Mouse (Mus musculus) thymus, postnatal 36 days (tissue): ENCODE measurements around the gene Eif4h.

Experiments
- DNase-seq, 2 experiments: peaks; one replicate each; pipeline ENCODE4 v3.0.0; 2022; ENCODE audit warnings: mixed read lengths in 2 of 2

Gene Eif4h

GRCm38 (mm10) chr5:134647394-134647793, 8.1 kb upstream of the Eif4h start:
- DNase-seq = no peak

GRCm38 (mm10) chr5:134646461-134646860, 7.2 kb upstream of the Eif4h start:
- no peak for DNase-seq

GRCm38 (mm10) chr5:134644643-134645118, 5.4 kb upstream of the Eif4h start:
- DNase-seq = no peak

GRCm38 (mm10) chr5:134644121-134644520, 4.8 kb upstream of the Eif4h start:
- no peak for DNase-seq

GRCm38 (mm10) chr5:134640371-134640770, 1.1 kb upstream of the Eif4h start:
- DNase-seq = no peak

- no peak for DNase-seq
Measured at GRCm38 (mm10) chr5:134638461-134639268, 625 bp downstream of the Eif4h start.

GRCm38 (mm10) chr5:134637820-134638367, 1.4 kb downstream of the Eif4h start:
- no peak for DNase-seq

- no peak for DNase-seq
Measured at GRCm38 (mm10) chr5:134632841-134633240, 6.4 kb downstream of the Eif4h start.

GRCm38 (mm10) chr5:134630835-134631234, 8.5 kb downstream of the Eif4h start:
- DNase-seq = no peak

- DNase-seq = no peak
Measured at GRCm38 (mm10) chr5:134629508-134629907, 9.8 kb downstream of the Eif4h start.

GRCm38 (mm10) chr5:134622069-134622468, 17.2 kb downstream of the Eif4h start:
- DNase-seq = no peak

GRCm38 (mm10) chr5:134621099-134621640, 18.1 kb downstream of the Eif4h start:
- no peak for DNase-seq

- DNase-seq = no peak
Measured at GRCm38 (mm10) chr5:134620457-134620856, 18.8 kb downstream of the Eif4h start.

- DNase-seq = peak; percentile 65 to 66
Measured at GRCm38 (mm10) chr5:134617071-134617470, 22.2 kb downstream of the Eif4h start.

- no peak for DNase-seq
Measured at GRCm38 (mm10) chr5:134615780-134616179, 23.5 kb downstream of the Eif4h start.

GRCm38 (mm10) chr5:134615380-134615779, 23.9 kb downstream of the Eif4h start:
- no peak for DNase-seq

- DNase-seq = no peak
Measured at GRCm38 (mm10) chr5:134614802-134615201, 24.5 kb downstream of the Eif4h start, which contains the start of gene Lat2. TSS of gene Lat2 (minus strand) at chr5:134615025.

GRCm38 (mm10) chr5:134614296-134614695, 25.0 kb downstream of the Eif4h start:
- no peak for DNase-seq

GRCm38 (mm10) chr5:134613727-134614126, 25.6 kb downstream of the Eif4h start:
- no peak for DNase-seq

GRCm38 (mm10) chr5:134611810-134612521, 27.3 kb downstream of the Eif4h start:
- DNase-seq = no peak

GRCm38 (mm10) chr5:134609916-134610643, 29.2 kb downstream of the Eif4h start:
- no peak for DNase-seq

GRCm38 (mm10) chr5:134607121-134607520, 32.2 kb downstream of the Eif4h start:
- no peak for DNase-seq

- DNase-seq = peak in 1 of 2 experiments; percentile 16
Measured at GRCm38 (mm10) chr5:134606314-134606713, 33.0 kb downstream of the Eif4h start.
